8 mouse cellular contexts compared by ENCODE assay signal in genomic region chr12:72763156-72763555, GRCm38 (mm10). TPM values are rescaled to one million over a fixed set of nuclear protein-coding genes. Genes with fewer than 3 reads are reported as not detected.
A peak's percentile ranks its signal among the peaks of the same experiment; 100 is the strongest.
DNase-seq lines count a peak whose midpoint lies in the region; ATAC-seq and TF ChIP-seq lines count a peak whose summit lies in the region.

No protein-coding gene starts in this region.

- DNase-seq in kidney, adult 2 months = peak; percentile 36
- DNase-seq in kidney, postnatal 14 days = no peak
- DNase-seq in midbrain, embryonic 14.5 days = no peak
- no peak for DNase-seq in right cerebral cortex, adult 18-20 months
- no peak for DNase-seq in spleen, adult 12 weeks (ENCODE audit: low spot score)
- DNase-seq in testis, postnatal 14 days (ENCODE audit: low spot score) = no peak

- H3K36me3 ChIP-seq in kidney, adult 2 months (ENCODE audit: control insufficient read depth, insufficient read depth, low read length) = no peaks in the 10 kb centered on the region
- no peaks in the 10 kb centered on the region for H3K36me3 ChIP-seq in embryonic facial prominence, embryonic 12.5 days
- H3K36me3 ChIP-seq in hindbrain, embryonic 15.5 days = no peaks in the 10 kb centered on the region
- H3K36me3 ChIP-seq in midbrain, embryonic 14.5 days (ENCODE audit: control insufficient read depth, insufficient read depth, low read length) = no peaks in the 10 kb centered on the region

- H3K27ac ChIP-seq in kidney, adult 2 months (ENCODE audit: insufficient read depth, low read depth, low read length) = no peak overlapping the region
- H3K27ac ChIP-seq in embryonic facial prominence, embryonic 12.5 days = no peak overlapping the region
- H3K27ac ChIP-seq in hindbrain, embryonic 15.5 days (replicated peaks) = no peak overlapping the region
- H3K27ac ChIP-seq in midbrain, embryonic 14.5 days (replicated peaks; ENCODE audit: low read depth, low read length) = no peak overlapping the region

- 10% methylated on average over 1 of the region's 1 CpGs for WGBS in kidney, adult 2 months
- 39% methylated on average over 1 of the region's 1 CpGs for WGBS in embryonic facial prominence, embryonic 12.5 days
- WGBS in hindbrain, embryonic 15.5 days = 46% methylated on average over 1 of the region's 1 CpGs
- WGBS in midbrain, embryonic 14.5 days = 55% methylated on average over 1 of the region's 1 CpGs

- no peak overlapping the region for H3K4me3 ChIP-seq in kidney, adult 2 months (ENCODE audit: insufficient read depth, low read depth, low read length)
- H3K4me3 ChIP-seq in embryonic facial prominence, embryonic 12.5 days = no peak overlapping the region
- H3K4me3 ChIP-seq in hindbrain, embryonic 15.5 days = peak overlapping the region; percentile 69
- peak overlapping the region; percentile 10; the same call in 1 of the 2 replicates for H3K4me3 ChIP-seq in midbrain, embryonic 14.5 days (replicated peaks; ENCODE audit: low read depth, low read length)

- no peaks in the 10 kb centered on the region for H3K27me3 ChIP-seq in kidney, adult 2 months (replicated peaks; ENCODE audit: control insufficient read depth, insufficient read depth, low read length)
- H3K27me3 ChIP-seq in embryonic facial prominence, embryonic 12.5 days = no peaks in the 10 kb centered on the region
- H3K27me3 ChIP-seq in hindbrain, embryonic 15.5 days = no peaks in the 10 kb centered on the region
- H3K27me3 ChIP-seq in midbrain, embryonic 14.5 days (ENCODE audit: control insufficient read depth, insufficient read depth, low read length) = no peaks in the 10 kb centered on the region

- no peak for TF ChIP-seq POLR2A in kidney, adult 2 months (IDR thresholded peaks at IDR 0.05; ENCODE audit: low read depth, low read length)

- no peak for TF ChIP-seq CTCF in kidney, adult 2 months (conservative IDR thresholded peaks at IDR 0.05; ENCODE audit: insufficient read depth, insufficient read length, low read depth, low read length)

- H3K4me2 ChIP-seq in embryonic facial prominence, embryonic 12.5 days (replicated peaks) = peak overlapping the region; percentile 58; the same call in 1 of the 2 replicates
- peak overlapping the region; percentile 70 for H3K4me2 ChIP-seq in hindbrain, embryonic 15.5 days
- peak overlapping the region; percentile 72 for H3K4me2 ChIP-seq in midbrain, embryonic 14.5 days (ENCODE audit: low read length)

- peaks cover 3% of the 10 kb centered on the region for H3K4me1 ChIP-seq in kidney, adult 2 months (ENCODE audit: control insufficient read depth, insufficient read depth, low read length)
- peaks cover 16% of the 10 kb centered on the region for H3K4me1 ChIP-seq in embryonic facial prominence, embryonic 12.5 days
- H3K4me1 ChIP-seq in hindbrain, embryonic 15.5 days (replicated peaks) = peaks cover 28% of the 10 kb centered on the region
- H3K4me1 ChIP-seq in midbrain, embryonic 14.5 days (ENCODE audit: control insufficient read depth, insufficient read depth, low read length) = peaks cover 24% of the 10 kb centered on the region

- H3K9ac ChIP-seq in embryonic facial prominence, embryonic 12.5 days = no peak overlapping the region
- H3K9ac ChIP-seq in hindbrain, embryonic 15.5 days = no peak overlapping the region
- no peak overlapping the region for H3K9ac ChIP-seq in midbrain, embryonic 14.5 days (replicated peaks; ENCODE audit: low read length)

- ATAC-seq in embryonic facial prominence, embryonic 12.5 days (ENCODE audit: insufficient number of reproducible peaks, insufficient read depth, low FRiP score, low TSS enrichment) = no peak
- no peak for ATAC-seq in hindbrain, embryonic 15.5 days (ENCODE audit: low FRiP score, low read depth)
- ATAC-seq in midbrain, embryonic 14.5 days (ENCODE audit: low FRiP score, low TSS enrichment) = no peak

- no peaks in the 10 kb centered on the region for H3K9me3 ChIP-seq in embryonic facial prominence, embryonic 12.5 days
- no peaks in the 10 kb centered on the region for H3K9me3 ChIP-seq in hindbrain, embryonic 15.5 days
- H3K9me3 ChIP-seq in midbrain, embryonic 14.5 days (ENCODE audit: control insufficient read depth, low read length) = no peaks in the 10 kb centered on the region

RNA-seq across cellular contexts. Expression of gene Ppm1a, which starts 5.9 kb away (rescaled TPM):
- 50.1 and 68.8 TPM in 2 replicates for polyA plus RNA-seq in kidney, adult 2 months (2012; rRNA removed)
- polyA plus RNA-seq in embryonic facial prominence, embryonic 12.5 days (2016; fragmentation: Nextera tagmentation; extraction: Ambion mirVana) = 81.4 and 83.7 TPM in 2 replicates
- polyA plus RNA-seq in hindbrain, embryonic 15.5 days (2015; fragmentation: Nextera tagmentation; extraction: Ambion mirVana) = 63.0 and 70.9 TPM in 2 replicates
- polyA plus RNA-seq in midbrain, embryonic 14.5 days (2014; fragmentation: Nextera tagmentation; extraction: Ambion mirVana) = 92.8 and 108 TPM in 2 replicates

Comparison
In these comparisons a context has a peak if more than half of its experiments do, and no peak if none do; other contexts are left out.
1. H3K4me3 ChIP-seq: peak in hindbrain, embryonic 15.5 days (single experiment) and midbrain, embryonic 14.5 days (single experiment); none in kidney, adult 2 months (single experiment) and embryonic facial prominence, embryonic 12.5 days (single experiment).
2. Peak in every context shown above with its lines, with median percentiles within 50 percentile points of each other: H3K4me2 ChIP-seq.